Mouse (Mus musculus) spleen, postnatal 4 days (tissue): ENCODE results near the gene Syt12.

Experiments
- DNase-seq, 2 experiments: peaks; one replicate each; pipeline ENCODE4 v3.0.0; 2022; ENCODE audit warnings: low spot score in 2 of 2

Syt12 gene

DNA sequence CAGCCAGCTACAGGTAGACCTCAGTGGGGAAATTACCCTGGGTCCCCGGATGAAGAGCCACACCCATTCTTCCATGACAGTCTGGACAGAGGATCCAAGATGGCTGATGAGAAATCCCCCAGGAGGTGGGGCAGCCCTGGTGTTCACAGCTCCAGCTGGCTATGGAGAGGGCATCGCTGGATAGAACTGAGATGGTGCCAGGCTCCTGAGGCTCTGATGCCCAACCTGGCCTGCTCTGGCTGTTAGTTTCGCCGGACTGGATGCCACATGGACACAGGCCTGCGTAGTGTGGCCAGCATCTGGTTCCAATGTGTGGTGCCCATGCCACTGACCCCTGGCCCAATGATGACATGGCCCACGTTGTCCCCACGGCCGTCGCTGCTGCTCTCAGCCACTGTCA is 29.8 kb downstream of the Syt12 start:
- no peak for DNase-seq

GRCm38 (mm10) chr19:4446661-4447420 is 30.4 kb downstream of the Syt12 start:
- DNase-seq, result no peak

DNA sequence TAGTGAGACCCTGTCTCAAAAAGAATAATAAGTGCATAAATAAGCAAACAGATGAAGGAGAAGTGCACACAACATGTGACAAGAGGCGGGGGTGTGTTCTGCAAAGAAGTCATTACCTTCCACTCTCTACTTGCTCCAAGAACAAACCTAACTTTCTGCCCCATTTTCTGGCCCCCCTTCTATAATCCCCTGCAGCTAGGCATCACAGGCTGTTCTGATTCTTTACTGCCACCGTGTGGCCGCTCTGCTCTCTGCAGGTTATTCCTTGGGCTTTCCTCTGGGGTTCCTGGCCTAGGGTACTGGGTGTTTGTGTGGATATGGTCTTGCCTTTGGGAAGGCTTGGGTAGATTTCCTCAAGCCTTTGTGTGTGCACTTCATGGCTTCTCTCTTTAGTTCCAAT is 34.8 kb downstream of the Syt12 start:
- peak; percentile 56 to 84 for DNase-seq

GRCm38 (mm10) chr19:4441621-4442161 is 35.6 kb downstream of the Syt12 start:
- no peak for DNase-seq

- peak; percentile 57 to 84 for DNase-seq
Measured at GRCm38 (mm10) chr19:4441090-4441591, 36.1 kb downstream of the Syt12 start.

- no peak for DNase-seq
Measured at GRCm38 (mm10) chr19:4440222-4440621, 37.0 kb downstream of the Syt12 start.

- DNase-seq, result no peak
Measured at GRCm38 (mm10) chr19:4439161-4439801, 38.0 kb downstream of the Syt12 start, which contains the start of gene Rhod. Rhod (minus strand) TSS chr19:4439432.

DNA sequence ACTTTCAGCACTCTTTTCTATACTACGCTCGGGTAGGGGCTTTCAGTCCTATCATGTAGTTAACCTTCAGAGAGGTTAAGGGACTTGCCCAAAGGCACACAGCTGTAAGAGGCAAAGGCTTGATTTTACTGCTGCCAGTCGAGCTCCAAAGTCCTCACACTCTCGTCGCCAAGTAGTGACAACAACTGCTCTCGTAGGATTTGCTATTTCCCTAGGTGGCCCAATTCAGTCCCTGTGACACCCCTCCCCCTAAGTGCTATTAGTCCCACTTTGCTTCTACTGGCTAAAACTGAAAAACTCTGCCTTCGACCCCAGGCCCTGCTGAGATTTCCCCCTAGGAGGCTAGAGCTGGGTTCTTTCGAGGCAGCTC is 38.5 kb downstream of the Syt12 start:
- DNase-seq, result no peak

- no peak for DNase-seq
Measured at GRCm38 (mm10) chr19:4437886-4438285, 39.4 kb downstream of the Syt12 start.

- DNase-seq, result no peak
Measured at GRCm38 (mm10) chr19:4436254-4436653, 41.0 kb downstream of the Syt12 start.

GRCm38 (mm10) chr19:4434999-4435398 is 42.2 kb downstream of the Syt12 start:
- DNase-seq, result no peak

GRCm38 (mm10) chr19:4433756-4434155 is 43.5 kb downstream of the Syt12 start:
- no peak for DNase-seq

GRCm38 (mm10) chr19:4430091-4430620 is 47.1 kb downstream of the Syt12 start:
- no peak for DNase-seq

GRCm38 (mm10) chr19:4425610-4426366 is 51.5 kb downstream of the Syt12 start:
- DNase-seq, result peak; percentile 36 to 76

GRCm38 (mm10) chr19:4423021-4423420 is 54.2 kb downstream of the Syt12 start:
- peak in 1 of 2 experiments; percentile 39 for DNase-seq

DNA sequence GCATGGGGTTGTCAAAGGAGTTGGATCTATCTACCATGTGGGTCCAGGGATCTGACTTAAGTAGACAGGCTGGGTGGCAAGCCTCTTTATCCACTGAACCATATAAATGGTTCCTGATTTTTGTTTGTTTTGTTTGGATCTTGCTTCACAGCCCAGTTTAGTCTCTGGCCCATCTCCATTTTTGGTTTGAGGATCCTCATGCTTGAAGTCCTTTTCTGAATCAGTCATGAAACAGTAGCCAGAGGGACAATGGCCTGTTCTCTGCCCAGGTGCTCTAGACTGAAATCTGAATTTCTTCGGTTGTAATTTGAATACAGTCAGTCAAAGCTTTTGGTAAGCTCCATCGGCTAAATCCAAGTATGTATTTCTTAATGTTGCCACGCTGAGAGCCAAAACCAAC is 54.7 kb downstream of the Syt12 start:
- no peak for DNase-seq

DNA sequence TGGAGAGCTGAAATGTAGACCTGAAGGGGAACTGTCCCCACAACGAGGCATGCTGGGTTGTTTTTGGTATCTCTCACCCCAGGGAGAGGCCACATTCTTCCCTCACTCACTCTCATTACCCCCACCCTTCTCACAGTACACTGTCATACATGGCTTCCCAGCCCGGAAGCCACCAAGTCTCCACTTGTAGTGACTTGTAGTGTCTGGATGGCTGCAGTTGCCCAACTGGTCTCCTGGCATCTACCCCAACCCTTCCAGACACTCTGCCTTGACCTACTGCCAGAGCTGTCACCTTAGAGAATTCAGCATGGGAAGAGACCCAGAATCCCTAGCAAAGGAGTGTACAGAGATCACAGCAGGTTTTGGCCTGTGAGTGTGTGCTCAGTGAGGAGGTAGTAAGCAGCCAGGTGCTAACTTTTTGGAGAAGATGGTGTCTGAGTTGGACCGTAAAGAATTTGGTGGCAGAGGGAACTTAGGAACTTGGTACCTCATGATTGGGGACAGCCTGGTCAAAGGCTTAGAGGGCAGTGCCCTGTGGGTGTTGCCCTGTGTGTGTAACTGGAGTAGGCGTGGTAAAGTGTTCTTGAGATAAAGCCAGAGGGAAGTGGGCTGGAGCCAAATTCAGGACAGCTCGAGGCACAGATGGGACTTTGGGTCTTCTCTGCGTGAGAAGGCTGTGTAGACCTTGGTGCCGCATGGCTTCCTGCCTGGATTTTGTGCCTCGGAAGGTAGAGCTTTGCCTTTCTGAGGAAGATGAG is 56.9 kb downstream of the Syt12 start:
- DNase-seq, result peak in 1 of 2 experiments; percentile 53

DNA sequence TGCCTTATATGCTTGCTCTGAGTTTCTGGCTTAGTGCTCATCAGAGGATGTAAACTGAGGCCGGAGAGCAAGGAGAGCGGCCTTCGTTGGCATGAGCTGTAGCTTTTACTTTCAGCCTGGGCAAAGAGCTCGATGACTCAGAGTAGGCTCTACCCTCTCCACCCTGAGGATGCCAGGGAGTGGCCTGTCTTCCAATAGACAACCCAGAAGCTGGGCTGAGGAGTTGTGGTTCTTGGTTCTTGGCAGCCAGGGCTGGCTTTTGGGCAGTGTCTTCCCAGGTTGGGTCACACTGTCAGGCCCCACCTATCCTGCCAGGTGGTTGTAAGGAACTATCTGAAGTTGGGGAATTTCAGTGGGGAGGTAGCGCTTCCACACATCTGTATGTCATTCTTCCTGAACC is 57.5 kb downstream of the Syt12 start:
- no peak for DNase-seq

GRCm38 (mm10) chr19:4417713-4418112 is 59.5 kb downstream of the Syt12 start:
- peak in 1 of 2 experiments; percentile 51 for DNase-seq

GRCm38 (mm10) chr19:4417183-4417582 is 60.1 kb downstream of the Syt12 start:
- DNase-seq, result peak; percentile 67 to 87

GRCm38 (mm10) chr19:4414631-4415030 is 62.6 kb downstream of the Syt12 start:
- no peak for DNase-seq
